Mouse (Mus musculus) hindbrain, embryonic 12.5 days (tissue): ENCODE data around the gene Mbnl2. TPM values are rescaled to one million over a fixed set of nuclear protein-coding genes. Genes with fewer than 3 reads are reported as not detected.
A peak's percentile ranks its signal among the peaks of the same experiment; 100 is the strongest.

Experiments used
- ATAC-seq: fragments of 200-750 bp; cut with Nextera tagmentation; 2 replicates; pipeline ENCODE4 v1.8.0; 2017; ENCODE audit warnings: moderate TSS enrichment; ENCODE audit not compliant: low FRiP score
- H3K27ac ChIP-seq: fragments of 300-500 bp; sonication (generic); 2 replicates; pipeline ENCODE4 v1.5.1; 2016; ENCODE audit warnings: mild to moderate bottlenecking
- H3K27me3 ChIP-seq: fragments of 300-500 bp; sonication (generic); 2 replicates; pipeline ENCODE4 v1.6.1; 2016; ENCODE audit warnings: mild to moderate bottlenecking
- H3K36me3 ChIP-seq: fragments of 300-500 bp; sonication (generic); 2 replicates; pipeline ENCODE4 v1.6.1; 2016; ENCODE audit warnings: mild to moderate bottlenecking
- H3K4me1 ChIP-seq: fragments of 300-500 bp; sonication (generic); 2 replicates; pipeline ENCODE4 v1.6.1; 2016
- H3K4me2 ChIP-seq: fragments of 300-500 bp; sonication (generic); replicated peaks from 2 replicates; pipeline ENCODE4 v1.6.1; 2016; ENCODE audit warnings: mild to moderate bottlenecking
- H3K4me3 ChIP-seq: fragments of 300-500 bp; sonication (generic); 2 replicates; pipeline ENCODE4 v1.5.1; 2016; ENCODE audit warnings: mild to moderate bottlenecking
- H3K9ac ChIP-seq: fragments of 300-500 bp; sonication (generic); 2 replicates; pipeline ENCODE4 v1.6.1; 2016; ENCODE audit warnings: mild to moderate bottlenecking, moderate library complexity
- H3K9me3 ChIP-seq: fragments of 300-500 bp; sonication (generic); replicated peaks from 2 replicates; pipeline ENCODE4 v1.6.1; 2016; ENCODE audit warnings: mild to moderate bottlenecking
- WGBS: fragments of 180-500 bp; shearing (Covaris S2); methylation state at CpG from one replicate; pipeline ENCODE4 v1.1.7; 2016; 5-methylcytosine and 5-hydroxymethylcytosine counted together
- polyA plus RNA-seq: library from polyadenylated mRNA; unstranded; fragments of >200 nt; fragmentation: Nextera tagmentation; extraction: Ambion mirVana; gene quantifications from 2 replicates; pipeline ENCODE4 v1.2.1, GENCODE M21; 2016

Mbnl2 gene
- polyA plus RNA-seq, 1 experiment from 2014 or later: 47.2 TPM

DNA sequence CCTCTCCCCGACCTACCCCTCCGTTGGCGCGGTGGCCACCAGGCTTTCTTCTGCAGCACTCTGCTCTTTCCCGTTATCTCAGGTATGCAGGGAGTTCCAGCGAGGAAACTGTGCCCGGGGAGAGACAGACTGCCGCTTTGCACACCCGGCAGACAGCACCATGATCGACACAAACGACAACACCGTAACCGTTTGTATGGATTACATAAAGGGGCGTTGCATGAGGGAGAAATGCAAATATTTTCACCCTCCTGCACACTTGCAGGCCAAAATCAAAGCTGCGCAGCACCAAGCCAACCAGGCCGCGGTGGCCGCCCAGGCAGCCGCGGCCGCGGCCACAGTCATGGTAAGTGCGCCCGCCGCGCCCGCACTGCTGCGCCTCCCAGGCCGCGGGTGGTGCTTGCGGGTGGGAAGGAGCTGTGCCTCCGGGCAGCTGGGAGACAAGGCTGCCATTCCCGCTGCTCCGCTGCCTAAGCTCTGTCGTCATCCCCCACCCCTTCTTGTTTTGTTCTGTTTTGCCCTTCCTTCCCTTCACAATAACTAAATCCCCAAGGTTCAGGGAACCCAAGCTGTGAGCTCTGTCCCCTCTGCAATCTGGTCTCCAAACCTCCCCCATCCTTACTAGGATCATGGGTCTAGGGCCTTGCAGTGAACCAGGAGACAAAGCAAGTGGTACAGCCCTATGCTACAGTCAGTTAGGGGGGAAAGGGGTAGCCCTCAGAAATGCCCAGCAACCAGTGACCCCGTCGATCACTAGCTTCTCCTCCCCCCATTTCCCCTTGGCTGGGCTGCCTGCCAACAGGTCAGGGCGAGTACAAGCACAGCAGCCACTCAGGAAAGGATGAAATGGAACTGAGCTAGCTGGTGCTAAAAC is 113.6 kb downstream of the Mbnl2 start:
- peak; percentile 90 for ATAC-seq
- Histone ChIP-seq H3K9me3 (no peaks in the 10 kb centered on the region), H3K9ac (peak overlapping the region; percentile 63), H3K27me3 (no peaks in the 10 kb centered on the region), H3K4me3 (peak overlapping the region; percentile 34), H3K4me2 (peak overlapping the region; percentile 59), H3K27ac (peak overlapping the region; percentile 49; the same call in 1 of the 2 replicates), H3K36me3 (peaks cover 7% of the 10 kb centered on the region; the same call in 1 of the 2 replicates), H3K4me1 (peaks cover 8% of the 10 kb centered on the region)
- whole genome bisulfite sequencing: 4% methylated on average over 37 of the region's 38 CpGs

- no peak overlapping the region for H3K4me3 ChIP-seq
- ATAC-seq: no peak
- H3K9ac ChIP-seq: no peak overlapping the region
- 89% methylated on average over 10 of the region's 10 CpGs for WGBS
- no peaks in the 10 kb centered on the region for H3K27me3 ChIP-seq
- H3K27ac ChIP-seq: no peak overlapping the region
- no peak overlapping the region for H3K4me2 ChIP-seq
- H3K36me3 ChIP-seq: peaks cover 7% of the 10 kb centered on the region; the same call in 1 of the 2 replicates
- peaks cover 8% of the 10 kb centered on the region for H3K4me1 ChIP-seq
- no peaks in the 10 kb centered on the region for H3K9me3 ChIP-seq
These were observed 114.9 kb downstream of the Mbnl2 start for GRCm38 (mm10) chr14:120390231-120390944.

DNA sequence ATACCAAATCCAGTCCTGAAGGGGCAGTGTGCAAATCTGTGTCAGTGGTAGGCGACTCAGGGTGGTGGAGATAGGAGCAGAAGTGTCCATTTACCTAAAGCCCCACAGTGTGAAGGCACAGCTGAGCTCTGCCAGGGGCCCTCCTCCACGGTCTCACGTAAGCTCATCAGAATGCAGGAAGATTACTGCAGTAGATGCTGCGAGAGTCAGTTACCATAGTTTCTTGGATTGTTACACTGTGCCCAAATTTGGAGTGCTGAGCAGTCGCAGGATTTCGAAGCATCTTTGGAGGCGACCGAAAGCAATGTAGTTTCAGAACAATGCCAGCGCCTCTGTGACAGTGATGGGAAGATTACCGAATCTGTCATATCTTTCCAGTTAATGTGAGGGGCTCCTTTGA is 116.2 kb downstream of the Mbnl2 start:
- Histone ChIP-seq H3K4me3 (no peak overlapping the region), H3K4me2 (no peak overlapping the region), H3K27ac (no peak overlapping the region), H3K9me3 (no peaks in the 10 kb centered on the region), H3K9ac (no peak overlapping the region), H3K27me3 (no peaks in the 10 kb centered on the region), H3K4me1 (peaks cover 8% of the 10 kb centered on the region), H3K36me3 (peaks cover 7% of the 10 kb centered on the region; the same call in 1 of the 2 replicates)
- no peak for ATAC-seq
- WGBS: 90% methylated on average over 10 of the region's 10 CpGs

- Histone ChIP-seq H3K36me3 (peaks cover 7% of the 10 kb centered on the region; the same call in 1 of the 2 replicates), H3K4me3 (no peak overlapping the region), H3K4me2 (no peak overlapping the region), H3K9ac (no peak overlapping the region), H3K27ac (no peak overlapping the region), H3K9me3 (no peaks in the 10 kb centered on the region), H3K27me3 (no peaks in the 10 kb centered on the region), H3K4me1 (peaks cover 8% of the 10 kb centered on the region)
- ATAC-seq: no peak
- 94% methylated on average over 9 of the region's 9 CpGs for whole genome bisulfite sequencing
These were observed 117.0 kb downstream of the Mbnl2 start for GRCm38 (mm10) chr14:120392441-120392840.

DNA sequence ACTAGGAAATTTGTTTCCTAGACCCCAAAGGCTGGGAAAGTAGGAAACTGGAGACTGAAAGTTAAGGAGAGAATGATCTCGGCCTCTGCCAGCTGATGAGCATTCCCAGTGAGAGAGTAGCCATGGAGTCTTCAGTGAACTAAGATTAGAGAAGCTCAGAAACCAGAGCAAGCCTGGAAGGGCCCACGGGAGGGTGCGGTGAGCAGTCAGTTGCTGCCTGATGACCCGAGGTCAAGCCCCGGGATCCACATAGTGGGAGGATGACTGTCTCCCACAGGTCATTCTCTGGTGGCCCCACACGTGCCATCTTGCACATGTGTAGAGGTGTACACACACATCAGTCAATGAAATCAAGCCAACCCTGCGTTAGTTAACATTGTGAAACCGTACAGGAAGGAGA is 118.0 kb downstream of the Mbnl2 start:
- ATAC-seq: no peak
- peaks cover 7% of the 10 kb centered on the region; the same call in 1 of the 2 replicates for H3K36me3 ChIP-seq
- H3K9me3 ChIP-seq: no peaks in the 10 kb centered on the region
- no peak overlapping the region for H3K4me3 ChIP-seq
- peaks cover 11% of the 10 kb centered on the region for H3K4me1 ChIP-seq
- no peaks in the 10 kb centered on the region for H3K27me3 ChIP-seq
- H3K27ac ChIP-seq: no peak overlapping the region
- no peak overlapping the region for H3K4me2 ChIP-seq
- WGBS: 82% methylated on average over 8 of the region's 8 CpGs
- H3K9ac ChIP-seq: no peak overlapping the region

- 72% methylated on average over 3 of the region's 3 CpGs for WGBS
- H3K9ac ChIP-seq: no peak overlapping the region
- no peaks in the 10 kb centered on the region for H3K27me3 ChIP-seq
- H3K4me2 ChIP-seq: no peak overlapping the region
- H3K27ac ChIP-seq: no peak overlapping the region
- ATAC-seq: no peak
- H3K4me3 ChIP-seq: no peak overlapping the region
- no peaks in the 10 kb centered on the region for H3K9me3 ChIP-seq
- peaks cover 7% of the 10 kb centered on the region; the same call in 1 of the 2 replicates for H3K36me3 ChIP-seq
- H3K4me1 ChIP-seq: peaks cover 5% of the 10 kb centered on the region; the same call in 1 of the 2 replicates
These were observed 118.7 kb downstream of the Mbnl2 start for GRCm38 (mm10) chr14:120394216-120394615.

GRCm38 (mm10) chr14:120394827-120395226 is 119.4 kb downstream of the Mbnl2 start:
- Histone ChIP-seq H3K36me3 (peaks cover 7% of the 10 kb centered on the region; the same call in 1 of the 2 replicates), H3K27ac (no peak overlapping the region), H3K9ac (no peak overlapping the region), H3K4me2 (no peak overlapping the region), H3K9me3 (no peaks in the 10 kb centered on the region), H3K4me1 (0 out of 2 replicates have a peak, but pooled peaks cover 3% of the 10 kb centered on the region), H3K27me3 (no peaks in the 10 kb centered on the region), H3K4me3 (no peak overlapping the region)
- ATAC-seq: no peak
- WGBS: 83% methylated on average over 3 of the region's 3 CpGs

DNA sequence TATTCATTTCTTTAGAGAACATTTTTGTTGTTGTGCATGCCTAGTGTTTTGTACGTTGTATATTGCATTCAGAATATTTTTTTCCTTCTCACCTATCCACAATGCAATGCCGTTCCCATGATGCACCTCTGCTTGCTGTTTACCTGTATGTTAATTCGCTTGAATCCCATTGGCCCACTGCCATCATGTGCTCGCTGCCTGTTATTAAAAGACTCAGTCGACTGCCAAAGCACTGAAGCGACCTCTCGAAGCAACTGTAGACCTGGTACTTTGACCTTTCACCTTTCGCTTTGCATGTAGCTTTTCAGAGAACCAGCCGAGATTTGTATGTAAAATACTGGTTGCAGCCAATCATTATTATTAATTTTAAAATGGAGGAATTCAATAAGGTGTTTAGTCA is 120.0 kb downstream of the Mbnl2 start:
- H3K9ac ChIP-seq: no peak overlapping the region
- no peak overlapping the region for H3K4me3 ChIP-seq
- no peak for ATAC-seq
- H3K27me3 ChIP-seq: no peaks in the 10 kb centered on the region
- 85% methylated on average over 9 of the region's 9 CpGs for WGBS
- no peak overlapping the region for H3K4me2 ChIP-seq
- H3K4me1 ChIP-seq: 0 out of 2 replicates have a peak, but pooled peaks cover 3% of the 10 kb centered on the region
- H3K27ac ChIP-seq: no peak overlapping the region
- no peaks in the 10 kb centered on the region for H3K9me3 ChIP-seq
- H3K36me3 ChIP-seq: peaks cover 1% of the 10 kb centered on the region; the same call in 1 of the 2 replicates

DNA sequence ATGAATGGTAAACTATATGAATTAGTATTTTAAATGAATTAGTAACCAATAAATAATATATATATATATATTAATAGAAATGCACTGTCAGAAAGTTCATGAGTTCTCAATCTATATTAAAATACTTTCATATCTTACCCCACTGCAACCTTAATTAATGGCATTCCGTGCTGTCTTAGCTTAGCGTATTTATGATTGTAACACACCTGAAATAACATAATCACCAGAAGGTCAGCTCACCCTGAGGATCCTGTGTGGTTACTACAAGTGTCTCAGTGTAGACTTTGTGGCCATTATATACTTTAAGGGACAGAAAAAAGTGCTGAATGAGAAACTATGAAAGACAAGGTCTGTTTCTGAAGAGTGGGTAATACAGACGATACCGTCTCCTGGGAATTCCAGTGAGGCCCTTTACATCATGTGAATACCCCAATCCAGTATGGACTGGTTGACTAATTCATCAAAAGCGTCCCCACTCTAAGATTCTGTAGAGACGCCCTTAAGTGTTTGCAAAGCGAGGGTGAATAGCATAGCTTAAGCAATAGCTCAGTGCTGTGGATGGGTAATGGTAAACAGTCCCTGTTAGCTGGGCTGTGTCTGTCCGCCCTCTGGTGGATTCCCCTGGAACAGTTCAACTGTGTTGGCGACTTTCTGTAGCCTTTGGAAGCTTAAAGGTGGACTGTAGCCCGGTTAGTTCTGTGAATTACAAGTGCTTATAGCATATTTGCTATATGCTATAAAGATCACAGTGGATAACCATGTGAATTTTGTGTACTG is 122.6 kb downstream of the Mbnl2 start:
- no peaks in the 10 kb centered on the region for H3K9me3 ChIP-seq
- WGBS: 52% methylated on average over 10 of the region's 10 CpGs
- H3K4me2 ChIP-seq: no peak overlapping the region
- H3K27ac ChIP-seq: no peak overlapping the region
- no peaks in the 10 kb centered on the region for H3K36me3 ChIP-seq
- no peaks in the 10 kb centered on the region for H3K27me3 ChIP-seq
- 0 out of 2 replicates have a peak, but pooled peaks cover 3% of the 10 kb centered on the region for H3K4me1 ChIP-seq
- ATAC-seq: peak; percentile 84
- no peak overlapping the region for H3K4me3 ChIP-seq
- no peak overlapping the region for H3K9ac ChIP-seq

DNA sequence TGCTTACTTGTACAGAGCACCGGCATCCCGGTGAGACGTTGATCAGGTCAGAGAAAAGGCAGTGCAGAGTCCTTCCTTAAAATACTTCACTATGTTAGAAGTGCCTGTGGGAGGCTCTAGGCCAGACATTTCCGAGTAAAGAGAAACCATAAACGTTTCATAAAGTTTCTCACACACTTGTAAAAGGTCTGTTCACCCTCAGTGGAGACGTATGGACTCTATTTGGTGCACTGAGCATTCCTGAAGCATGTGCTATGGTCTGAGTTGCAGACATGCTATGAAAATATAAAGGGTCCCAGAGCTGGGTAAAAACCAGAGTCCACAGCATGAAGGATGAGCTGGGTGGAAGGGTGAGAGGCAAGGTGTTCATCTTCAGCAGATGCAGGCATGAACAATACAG is 124.1 kb downstream of the Mbnl2 start:
- Histone ChIP-seq H3K4me3 (no peak overlapping the region), H3K4me1 (0 out of 2 replicates have a peak, but pooled peaks cover 3% of the 10 kb centered on the region), H3K9ac (no peak overlapping the region), H3K36me3 (no peaks in the 10 kb centered on the region), H3K27me3 (no peaks in the 10 kb centered on the region), H3K9me3 (no peaks in the 10 kb centered on the region), H3K4me2 (no peak overlapping the region), H3K27ac (no peak overlapping the region)
- no peak for ATAC-seq
- WGBS: 86% methylated on average over 6 of the region's 6 CpGs

- Histone ChIP-seq H3K9ac (no peak overlapping the region), H3K4me1 (0 out of 2 replicates have a peak, but pooled peaks cover 3% of the 10 kb centered on the region), H3K4me3 (no peak overlapping the region), H3K4me2 (no peak overlapping the region), H3K27ac (no peak overlapping the region), H3K9me3 (no peaks in the 10 kb centered on the region), H3K36me3 (no peaks in the 10 kb centered on the region; the same call in 1 of the 2 replicates), H3K27me3 (no peaks in the 10 kb centered on the region)
- ATAC-seq: no peak
- WGBS: 89% methylated on average over 15 of the region's 15 CpGs
These were observed 125.7 kb downstream of the Mbnl2 start for GRCm38 (mm10) chr14:120401158-120401557.
